Mouse (Mus musculus): ENCODE results near the gene Spata5. TPM values are rescaled to one million over a fixed set of nuclear protein-coding genes. Genes with fewer than 3 reads are reported as not detected.
A peak's percentile ranks its signal among the peaks of the same experiment; 100 is the strongest.
"Not testable (repeated sequence)": the region's sequence is repeated elsewhere in the genome, so short reads cannot be mapped to it uniquely, and the experiment has no call there.

The Spata5 gene
- polyA plus RNA-seq, 2 experiments = 9.6 to 40.2 TPM

DNA sequence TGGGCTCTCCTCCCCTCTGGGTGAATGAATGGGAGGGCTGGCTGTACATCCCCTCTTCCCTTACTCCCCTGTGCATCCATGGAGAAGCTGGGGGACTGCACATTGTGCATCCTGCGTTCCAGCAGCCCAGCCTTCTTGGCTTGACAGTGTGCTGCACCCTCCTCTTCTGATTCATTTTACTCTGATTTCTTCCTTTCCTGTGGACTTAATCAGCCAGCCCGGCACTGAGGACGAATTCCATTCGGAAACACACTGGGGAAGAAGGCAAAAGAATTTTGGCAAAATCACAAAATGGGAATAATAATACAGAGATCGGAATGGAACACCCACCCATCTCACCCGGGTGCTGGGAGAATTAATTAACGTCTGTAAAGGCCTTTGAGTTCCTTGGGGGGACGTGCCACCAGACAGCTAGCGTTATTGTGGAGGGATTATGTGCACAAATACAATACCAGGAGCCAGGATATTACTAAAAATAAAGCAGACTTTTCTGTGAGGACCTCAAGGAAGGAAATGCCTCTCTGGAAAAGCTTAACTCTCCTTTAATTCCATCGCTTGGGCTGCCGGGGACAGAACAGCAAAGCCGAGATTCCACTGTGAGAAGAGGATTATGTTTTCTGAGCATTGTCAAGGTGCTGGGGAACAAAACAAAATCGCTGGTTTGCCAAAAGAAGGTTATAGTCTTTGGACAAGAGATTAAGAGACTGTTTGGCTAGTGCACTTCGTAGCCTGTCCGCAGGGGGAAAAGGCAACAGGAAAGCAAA is 166.5 kb downstream of the Spata5 start:
- H3K4me2 ChIP-seq (replicated peaks; ENCODE audit: low read depth, low read length, severe bottlenecking) = peak overlapping the region; percentile 28
- peak; percentile 42; the same call in 1 of the 2 replicates for ATAC-seq (ENCODE audit: low FRiP score, low read depth)
- H3K27me3 ChIP-seq (ENCODE audit: control insufficient read depth, insufficient read depth, low read length) = no peaks in the 10 kb centered on the region
- peak overlapping the region; percentile 73 for H3K27ac ChIP-seq (replicated peaks; ENCODE audit: low read depth, low read length)
- peak overlapping the region; percentile 9 for H3K4me3 ChIP-seq (replicated peaks; ENCODE audit: low read length)
- no peak for TF ChIP-seq POLR2A (IDR thresholded peaks at IDR 0.05; ENCODE audit: borderline replicate concordance, extremely low read depth, insufficient read depth, insufficient read length)
- H3K9ac ChIP-seq (ENCODE audit: low read depth, low read length, severe bottlenecking) = peak overlapping the region; percentile 37; the same call in 1 of the 2 replicates
- H3K9me3 ChIP-seq (ENCODE audit: control insufficient read depth, low read length) = no peaks in the 10 kb centered on the region
- 24% methylated on average over 15 of the region's 15 CpGs for WGBS
- DNase-seq (ENCODE audit: low spot score) = peak; percentile 12
- H3K4me1 ChIP-seq (ENCODE audit: control insufficient read depth, insufficient read depth, low read length) = peaks cover 8% of the 10 kb centered on the region
- H3K36me3 ChIP-seq (ENCODE audit: control insufficient read depth, insufficient read depth, low read length) = no peaks in the 10 kb centered on the region

DNA sequence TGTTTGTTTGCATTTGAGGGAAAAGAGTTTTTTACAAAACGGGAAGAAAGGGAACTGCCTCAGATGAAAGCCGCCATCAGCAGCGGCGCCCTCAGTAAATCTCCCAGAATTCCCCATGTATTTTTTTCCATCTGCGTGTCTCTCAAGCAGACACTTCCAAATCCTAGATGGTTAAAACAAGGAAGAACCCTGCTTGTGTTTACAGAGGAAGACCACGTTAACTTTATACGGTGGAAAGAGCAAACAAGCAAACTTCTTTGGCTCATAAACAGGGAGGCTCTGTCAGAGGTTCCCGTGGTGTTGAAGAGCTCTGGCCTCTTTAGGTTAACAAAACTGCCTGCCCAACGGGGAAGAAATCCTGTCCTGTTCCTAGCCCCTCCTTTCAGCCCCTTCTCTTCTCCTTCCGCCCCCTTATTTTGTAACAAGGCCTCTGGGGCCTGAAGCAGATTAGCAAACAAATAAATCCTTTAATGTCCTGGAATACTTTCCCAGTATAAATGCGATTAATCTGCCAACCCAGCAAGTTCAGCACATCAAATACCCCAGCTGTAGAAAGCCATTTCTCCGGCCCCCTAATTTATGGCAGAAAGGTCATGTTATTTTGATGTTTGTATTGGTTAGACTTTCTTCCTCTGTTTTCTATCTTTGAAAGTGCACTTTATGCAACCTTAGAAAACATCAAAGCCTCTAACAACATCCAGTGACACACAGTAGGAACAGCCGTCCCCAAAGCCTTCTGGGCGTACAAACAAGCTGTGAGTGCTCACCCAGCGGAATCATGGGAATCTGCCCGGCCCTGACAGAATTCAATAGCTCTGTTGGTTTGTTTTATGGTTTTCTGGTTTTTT is 167.3 kb downstream of the Spata5 start:
- Histone ChIP-seq H3K4me3 (replicated peaks; ENCODE audit: low read length) (peak overlapping the region; percentile 9), H3K27me3 (ENCODE audit: control insufficient read depth, insufficient read depth, low read length) (no peaks in the 10 kb centered on the region), H3K4me1 (ENCODE audit: control insufficient read depth, insufficient read depth, low read length) (peaks cover 8% of the 10 kb centered on the region), H3K27ac (replicated peaks; ENCODE audit: low read depth, low read length) (peak overlapping the region; percentile 73), H3K9ac (ENCODE audit: low read depth, low read length, severe bottlenecking) (peak overlapping the region; percentile 37; the same call in 1 of the 2 replicates), H3K36me3 (ENCODE audit: control insufficient read depth, insufficient read depth, low read length) (no peaks in the 10 kb centered on the region), H3K4me2 (replicated peaks; ENCODE audit: low read depth, low read length, severe bottlenecking) (peak overlapping the region; percentile 28), H3K9me3 (ENCODE audit: control insufficient read depth, low read length) (no peaks in the 10 kb centered on the region)
- peak; percentile 27 for DNase-seq (ENCODE audit: low spot score)
- no peak; the same call in 1 of the 2 replicates for ATAC-seq (ENCODE audit: low FRiP score, low read depth)
- WGBS = 23% methylated on average over 16 of the region's 16 CpGs
- TF ChIP-seq POLR2A (IDR thresholded peaks at IDR 0.05; ENCODE audit: borderline replicate concordance, extremely low read depth, insufficient read depth, insufficient read length) = no peak

DNA sequence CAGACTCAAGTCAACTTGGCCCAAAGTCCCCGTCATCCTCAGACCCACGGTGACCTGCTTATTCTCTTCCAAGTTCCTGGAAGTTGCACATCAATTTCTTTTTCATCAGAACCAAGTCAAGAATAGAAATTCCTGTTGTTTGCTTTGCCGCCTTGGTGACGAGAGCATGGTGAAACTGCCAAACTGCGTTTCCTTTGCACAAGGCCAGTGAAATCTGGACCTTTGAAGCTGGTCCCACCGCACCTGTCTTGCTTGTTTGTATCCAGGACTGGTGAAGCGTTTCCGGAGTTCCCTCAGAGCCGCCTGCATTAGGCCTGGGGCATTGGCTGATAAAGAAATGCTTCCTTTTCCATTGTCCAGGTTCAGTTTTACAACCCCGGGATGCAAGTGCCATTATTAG is 176.0 kb downstream of the Spata5 start:
- WGBS = 74% methylated on average over 10 of the region's 10 CpGs
- TF ChIP-seq POLR2A (IDR thresholded peaks at IDR 0.05; ENCODE audit: borderline replicate concordance, extremely low read depth, insufficient read depth, insufficient read length) = no peak
- Histone ChIP-seq H3K9me3 (ENCODE audit: control insufficient read depth, low read length) (no peaks in the 10 kb centered on the region), H3K4me2 (replicated peaks; ENCODE audit: low read depth, low read length, severe bottlenecking) (no peak overlapping the region), H3K4me3 (replicated peaks; ENCODE audit: low read length) (no peak overlapping the region), H3K27ac (replicated peaks; ENCODE audit: low read depth, low read length) (no peak overlapping the region), H3K36me3 (ENCODE audit: control insufficient read depth, insufficient read depth, low read length) (no peaks in the 10 kb centered on the region), H3K27me3 (ENCODE audit: control insufficient read depth, insufficient read depth, low read length) (no peaks in the 10 kb centered on the region), H3K9ac (ENCODE audit: low read depth, low read length, severe bottlenecking) (no peak overlapping the region), H3K4me1 (ENCODE audit: control insufficient read depth, insufficient read depth, low read length) (no peaks in the 10 kb centered on the region)
- ATAC-seq (ENCODE audit: low FRiP score, low read depth) = no peak
- no peak for DNase-seq (ENCODE audit: low spot score)

DNA sequence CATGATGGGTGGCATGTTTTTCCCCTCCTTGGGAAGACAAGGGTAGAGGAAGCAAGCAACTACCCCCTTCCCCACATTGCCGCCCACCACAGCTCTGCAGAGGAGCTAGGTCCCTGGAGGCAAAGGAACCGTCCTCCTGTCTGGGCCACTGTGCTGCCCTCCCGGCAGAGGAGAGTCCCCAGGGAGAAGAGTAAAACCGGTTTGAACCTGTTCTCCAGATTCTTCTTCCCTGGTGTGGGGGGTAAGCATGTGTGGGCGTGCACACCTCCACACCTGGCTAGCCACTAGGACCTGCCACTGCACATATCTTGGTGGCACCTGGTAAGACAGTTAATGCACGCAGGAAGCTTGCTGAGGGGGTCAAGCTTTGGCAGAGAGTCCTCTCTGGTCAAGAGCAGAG is 176.8 kb downstream of the Spata5 start:
- H3K27ac ChIP-seq (replicated peaks; ENCODE audit: low read depth, low read length) = no peak overlapping the region; the same call in 1 of the 2 replicates
- H3K9me3 ChIP-seq (ENCODE audit: control insufficient read depth, low read length) = no peaks in the 10 kb centered on the region
- no peak overlapping the region for H3K9ac ChIP-seq (ENCODE audit: low read depth, low read length, severe bottlenecking)
- H3K36me3 ChIP-seq (ENCODE audit: control insufficient read depth, insufficient read depth, low read length) = no peaks in the 10 kb centered on the region
- H3K4me1 ChIP-seq (ENCODE audit: control insufficient read depth, insufficient read depth, low read length) = no peaks in the 10 kb centered on the region
- DNase-seq (ENCODE audit: low spot score) = peak; percentile 43
- no peak for TF ChIP-seq POLR2A (IDR thresholded peaks at IDR 0.05; ENCODE audit: borderline replicate concordance, extremely low read depth, insufficient read depth, insufficient read length)
- 57% methylated on average over 6 of the region's 6 CpGs for WGBS
- no peaks in the 10 kb centered on the region for H3K27me3 ChIP-seq (ENCODE audit: control insufficient read depth, insufficient read depth, low read length)
- no peak overlapping the region for H3K4me3 ChIP-seq (replicated peaks; ENCODE audit: low read length)
- ATAC-seq (ENCODE audit: low FRiP score, low read depth) = no peak
- no peak overlapping the region for H3K4me2 ChIP-seq (replicated peaks; ENCODE audit: low read depth, low read length, severe bottlenecking)

DNA sequence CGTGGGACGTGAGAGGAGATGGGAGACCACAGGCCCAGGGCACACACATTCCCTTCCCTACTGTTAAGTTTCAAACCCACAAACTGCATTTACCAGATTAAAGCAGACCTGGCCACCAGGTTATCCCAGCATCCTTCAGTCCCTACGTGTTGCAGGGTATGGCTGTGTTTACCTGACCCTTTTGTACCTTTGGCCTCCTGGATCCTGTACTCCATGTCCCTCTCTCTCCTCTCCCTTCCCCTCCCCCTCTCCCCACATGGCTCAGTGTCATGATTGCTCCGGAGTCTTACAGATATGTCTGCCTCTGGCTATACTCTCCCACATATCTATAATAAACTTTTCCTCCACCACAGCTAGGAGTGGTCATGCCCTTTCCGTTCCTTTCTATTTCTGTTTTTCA is 177.5 kb downstream of the Spata5 start:
- 71% methylated on average over 5 of the region's 5 CpGs for WGBS
- no peak for ATAC-seq (ENCODE audit: low FRiP score, low read depth)
- Histone ChIP-seq H3K9ac (ENCODE audit: low read depth, low read length, severe bottlenecking) (no peak overlapping the region), H3K4me2 (replicated peaks; ENCODE audit: low read depth, low read length, severe bottlenecking) (no peak overlapping the region), H3K36me3 (ENCODE audit: control insufficient read depth, insufficient read depth, low read length) (no peaks in the 10 kb centered on the region), H3K27me3 (ENCODE audit: control insufficient read depth, insufficient read depth, low read length) (no peaks in the 10 kb centered on the region), H3K9me3 (ENCODE audit: control insufficient read depth, low read length) (no peaks in the 10 kb centered on the region), H3K4me3 (replicated peaks; ENCODE audit: low read length) (no peak overlapping the region), H3K27ac (replicated peaks; ENCODE audit: low read depth, low read length) (no peak overlapping the region), H3K4me1 (ENCODE audit: control insufficient read depth, insufficient read depth, low read length) (no peaks in the 10 kb centered on the region)
- TF ChIP-seq POLR2A (IDR thresholded peaks at IDR 0.05; ENCODE audit: borderline replicate concordance, extremely low read depth, insufficient read depth, insufficient read length) = no peak
- no peak for DNase-seq (ENCODE audit: low spot score)

DNA sequence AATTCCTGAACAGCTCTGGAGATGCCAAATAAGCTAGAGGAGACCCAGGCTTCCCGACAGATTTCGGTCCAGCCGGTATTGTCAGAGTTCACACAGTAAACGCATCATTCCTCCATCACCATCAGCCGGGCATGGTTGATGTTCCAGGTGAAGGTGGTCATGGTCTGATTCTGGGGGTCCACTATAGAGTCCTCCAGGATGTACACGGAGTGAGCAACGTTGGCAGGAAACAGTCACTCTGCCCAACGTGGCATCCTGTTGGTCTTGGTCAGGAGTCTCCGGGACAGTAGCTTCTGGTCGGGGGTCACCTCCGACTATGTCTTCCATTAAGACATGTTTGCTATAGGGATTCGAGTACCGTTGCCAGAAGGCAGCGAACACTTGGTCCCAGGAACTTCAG is 179.9 kb downstream of the Spata5 start:
- not testable (repeated sequence) for H3K4me2 ChIP-seq (replicated peaks; ENCODE audit: low read depth, low read length, severe bottlenecking); DNase-seq (ENCODE audit: low spot score); ATAC-seq (ENCODE audit: low FRiP score, low read depth); H3K27ac ChIP-seq (replicated peaks; ENCODE audit: low read depth, low read length); H3K9ac ChIP-seq (ENCODE audit: low read depth, low read length, severe bottlenecking); H3K4me3 ChIP-seq (replicated peaks; ENCODE audit: low read length); H3K36me3 ChIP-seq (ENCODE audit: control insufficient read depth, insufficient read depth, low read length); H3K27me3 ChIP-seq (ENCODE audit: control insufficient read depth, insufficient read depth, low read length); H3K4me1 ChIP-seq (ENCODE audit: control insufficient read depth, insufficient read depth, low read length); H3K9me3 ChIP-seq (ENCODE audit: control insufficient read depth, low read length)
- WGBS = 93% methylated on average over 14 of the region's 14 CpGs
